Mouse (Mus musculus): Measurements from ENCODE around the gene Emc9.
A peak's percentile ranks its signal among the peaks of the same experiment; 100 is the strongest.

The Emc9 gene

GRCm38 (mm10) chr14:55563249-55563648 is 21.9 kb downstream of the Emc9 start:
- DNase-seq (ENCODE audit: extremely low read depth, low read depth, low spot score) = no peak

- DNase-seq (ENCODE audit: extremely low read depth, low read depth, low spot score) = no peak
Measured at GRCm38 (mm10) chr14:55561860-55562259, 23.2 kb downstream of the Emc9 start.

GRCm38 (mm10) chr14:55560202-55561073 is 24.7 kb downstream of the Emc9 start, which contains the start of gene A730061H03Rik:
TSS of gene A730061H03Rik (minus strand) at chr14:55560406.
- DNase-seq (ENCODE audit: extremely low read depth, low read depth, low spot score) = peak; percentile 98

- DNase-seq (ENCODE audit: extremely low read depth, low read depth, low spot score) = no peak
Measured at GRCm38 (mm10) chr14:55559799-55560201, 25.3 kb downstream of the Emc9 start, which contains the start of gene Dcaf11. TSS of gene Dcaf11 (plus strand) at chr14:55560006.

GRCm38 (mm10) chr14:55558740-55559448 is 26.2 kb downstream of the Emc9 start:
- DNase-seq (ENCODE audit: extremely low read depth, low read depth, low spot score) = no peak

- DNase-seq (ENCODE audit: extremely low read depth, low read depth, low spot score) = no peak
Measured at GRCm38 (mm10) chr14:55557587-55557986, 27.5 kb downstream of the Emc9 start.

GRCm38 (mm10) chr14:55557003-55557402 is 28.1 kb downstream of the Emc9 start:
- no peak for DNase-seq (ENCODE audit: extremely low read depth, low read depth, low spot score)

GRCm38 (mm10) chr14:55555788-55556187 is 29.3 kb downstream of the Emc9 start:
- DNase-seq (ENCODE audit: extremely low read depth, low read depth, low spot score) = no peak

- DNase-seq (ENCODE audit: extremely low read depth, low read depth, low spot score) = no peak
Measured at GRCm38 (mm10) chr14:55554635-55555034, 30.5 kb downstream of the Emc9 start.

GRCm38 (mm10) chr14:55551794-55552193 is 33.3 kb downstream of the Emc9 start:
- DNase-seq (ENCODE audit: extremely low read depth, low read depth, low spot score) = no peak

- no peak for DNase-seq (ENCODE audit: extremely low read depth, low read depth, low spot score)
Measured at GRCm38 (mm10) chr14:55551347-55551746, 33.8 kb downstream of the Emc9 start.

- no peak for DNase-seq (ENCODE audit: extremely low read depth, low read depth, low spot score)
Measured at GRCm38 (mm10) chr14:55550191-55550590, 34.9 kb downstream of the Emc9 start.

GRCm38 (mm10) chr14:55544334-55544733 is 40.8 kb downstream of the Emc9 start:
- DNase-seq (ENCODE audit: extremely low read depth, low read depth, low spot score) = no peak

GRCm38 (mm10) chr14:55542268-55542667 is 42.8 kb downstream of the Emc9 start:
- no peak for DNase-seq (ENCODE audit: extremely low read depth, low read depth, low spot score)

- no peak for DNase-seq (ENCODE audit: extremely low read depth, low read depth, low spot score)
Measured at GRCm38 (mm10) chr14:55540787-55541321, 44.2 kb downstream of the Emc9 start.

- DNase-seq (ENCODE audit: extremely low read depth, low read depth, low spot score) = no peak
Measured at GRCm38 (mm10) chr14:55540067-55540786, 44.9 kb downstream of the Emc9 start, which contains the start of gene Pck2. TSS of gene Pck2 (plus strand) at chr14:55540266.

- no peak for DNase-seq (ENCODE audit: extremely low read depth, low read depth, low spot score)
Measured at GRCm38 (mm10) chr14:55536116-55536745, 48.9 kb downstream of the Emc9 start.
